Mouse (Mus musculus): ENCODE data around the gene Lig4. TPM values are rescaled to one million over a fixed set of nuclear protein-coding genes. Genes with fewer than 3 reads are reported as not detected.

Gene Lig4
- polyA plus RNA-seq (2015; fragmentation: Nextera tagmentation; extraction: Ambion mirVana), result 5.0 and 5.8 TPM in 2 replicates

DNA sequence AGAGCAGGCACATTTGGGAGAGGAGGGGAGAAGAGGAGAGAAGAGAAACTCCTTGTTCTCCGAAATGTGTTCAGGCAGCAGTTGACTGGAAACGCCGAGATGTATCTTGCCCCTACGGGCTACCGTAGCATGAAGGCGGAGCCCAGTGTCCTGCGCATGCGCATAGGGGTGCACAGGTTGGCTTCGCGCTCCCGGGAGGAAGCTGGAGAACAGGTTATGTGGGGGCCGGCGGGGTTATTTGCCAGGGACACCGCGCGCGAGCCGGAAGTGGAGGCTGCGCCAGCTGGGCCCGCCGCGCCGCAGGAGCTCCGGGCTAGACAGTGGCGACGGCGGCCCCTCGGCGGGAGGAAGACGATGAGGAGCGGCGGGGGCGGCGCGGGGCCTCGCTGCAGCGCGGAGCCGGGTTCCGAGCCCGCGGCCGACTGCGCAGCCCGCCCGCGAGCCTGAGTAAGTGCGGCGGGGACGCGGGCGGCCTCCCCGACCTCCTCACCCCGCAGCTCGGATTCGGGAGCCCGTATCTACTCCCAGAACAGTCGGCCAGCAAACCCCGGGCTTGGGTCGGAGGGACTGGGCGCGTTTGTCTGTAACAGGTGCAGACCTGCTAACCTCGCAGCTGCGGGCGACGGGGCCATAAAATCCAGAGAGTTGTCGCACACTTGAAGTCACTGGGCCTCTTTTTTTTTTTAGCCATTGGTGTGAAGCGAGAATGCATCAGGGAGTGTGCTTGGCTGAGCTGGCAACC, at the start of gene Lig4, which contains the start of gene Abhd13:
Gene Lig4, minus strand, starts transcription at position 114 of the 742 bp plus-strand sequence.
Gene Abhd13, plus strand, starts transcription at position 135 of the 742 bp plus-strand sequence.
- ATAC-seq (ENCODE audit: low FRiP score, low TSS enrichment), result peak; percentile 71
- H3K36me3 ChIP-seq (ENCODE audit: insufficient read depth, low read length), result peaks cover 9% of the 10 kb centered on the region
- H3K27me3 ChIP-seq (ENCODE audit: insufficient read depth, low read length), result no peaks in the 10 kb centered on the region
- H3K9me3 ChIP-seq (ENCODE audit: low read length), result no peaks in the 10 kb centered on the region
- under 1% methylated on average over 68 of the region's 68 CpGs for WGBS
- peak within 1 kb of the TSS; percentile 85 for H3K9ac ChIP-seq (replicated peaks; ENCODE audit: low read length)
- peak within 1 kb of the TSS; percentile 67 for H3K4me2 ChIP-seq (replicated peaks; ENCODE audit: low read depth, low read length)
- H3K27ac ChIP-seq (ENCODE audit: low read length), result peak within 1 kb of the TSS; percentile 84
- H3K4me3 ChIP-seq (ENCODE audit: low read length), result peak within 1 kb of the TSS; percentile 92
- H3K4me1 ChIP-seq (ENCODE audit: insufficient read depth, low read length), result peaks cover 27% of the 10 kb centered on the region

GRCm38 (mm10) chr8:10017231-10017630, 39.7 kb upstream of the Lig4 start:
- no peaks in the 10 kb centered on the region for H3K36me3 ChIP-seq (ENCODE audit: insufficient read depth, low read length)
- no peaks in the 10 kb centered on the region for H3K9me3 ChIP-seq (ENCODE audit: low read length)
- ATAC-seq (ENCODE audit: low FRiP score, low TSS enrichment), result no peak
- H3K4me2 ChIP-seq (replicated peaks; ENCODE audit: low read depth, low read length), result no peak overlapping the region
- no peaks in the 10 kb centered on the region for H3K27me3 ChIP-seq (ENCODE audit: insufficient read depth, low read length)
- H3K4me3 ChIP-seq (ENCODE audit: low read length), result no peak overlapping the region
- 81% methylated on average over 3 of the region's 3 CpGs for WGBS
- 0 out of 2 replicates have a peak, but pooled peaks cover under 1% of the 10 kb centered on the region for H3K4me1 ChIP-seq (ENCODE audit: insufficient read depth, low read length)
- H3K27ac ChIP-seq (ENCODE audit: low read length), result no peak overlapping the region
- H3K9ac ChIP-seq (replicated peaks; ENCODE audit: low read length), result no peak overlapping the region

GRCm38 (mm10) chr8:10016252-10016651, 38.8 kb upstream of the Lig4 start:
- Histone ChIP-seq H3K36me3 (ENCODE audit: insufficient read depth, low read length) (no peaks in the 10 kb centered on the region), H3K27ac (ENCODE audit: low read length) (no peak overlapping the region), H3K4me3 (ENCODE audit: low read length) (no peak overlapping the region), H3K4me2 (replicated peaks; ENCODE audit: low read depth, low read length) (no peak overlapping the region), H3K9me3 (ENCODE audit: low read length) (no peaks in the 10 kb centered on the region), H3K4me1 (ENCODE audit: insufficient read depth, low read length) (no peaks in the 10 kb centered on the region), H3K9ac (replicated peaks; ENCODE audit: low read length) (no peak overlapping the region), H3K27me3 (ENCODE audit: insufficient read depth, low read length) (no peaks in the 10 kb centered on the region)
- 83% methylated on average over 1 of the region's 1 CpGs for WGBS
- no peak for ATAC-seq (ENCODE audit: low FRiP score, low TSS enrichment)

DNA sequence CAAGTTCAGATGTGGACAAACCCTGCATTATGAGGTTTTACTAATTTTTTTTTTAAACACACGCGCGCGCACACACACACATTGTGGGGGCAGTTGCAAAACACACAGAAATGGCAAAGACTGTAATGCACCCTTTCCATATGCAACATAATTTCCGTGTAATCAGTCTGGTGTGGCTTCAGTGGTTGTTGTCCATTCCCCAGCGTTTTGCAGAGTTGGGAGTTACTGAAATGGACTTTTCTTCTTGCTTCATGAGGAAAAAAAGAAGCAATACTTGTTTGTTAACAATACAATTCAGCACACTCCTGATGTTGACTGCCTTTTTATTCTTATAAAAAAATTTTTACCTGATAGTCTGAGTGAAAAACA, 30.2 kb upstream of the Lig4 start:
- 40% methylated on average over 6 of the region's 6 CpGs for WGBS
- Histone ChIP-seq H3K9me3 (ENCODE audit: low read length) (no peaks in the 10 kb centered on the region), H3K4me2 (replicated peaks; ENCODE audit: low read depth, low read length) (peak overlapping the region; percentile 90), H3K4me1 (ENCODE audit: insufficient read depth, low read length) (peaks cover 22% of the 10 kb centered on the region), H3K9ac (replicated peaks; ENCODE audit: low read length) (peak overlapping the region; percentile 67), H3K27ac (ENCODE audit: low read length) (no peak overlapping the region; the same call in 1 of the 2 replicates), H3K36me3 (ENCODE audit: insufficient read depth, low read length) (no peaks in the 10 kb centered on the region), H3K4me3 (ENCODE audit: low read length) (peak overlapping the region; percentile 58), H3K27me3 (ENCODE audit: insufficient read depth, low read length) (no peaks in the 10 kb centered on the region)
- no peak for ATAC-seq (ENCODE audit: low FRiP score, low TSS enrichment)

GRCm38 (mm10) chr8:10006986-10007659, 29.6 kb upstream of the Lig4 start:
- peak; percentile 80 for ATAC-seq (ENCODE audit: low FRiP score, low TSS enrichment)
- H3K9me3 ChIP-seq (ENCODE audit: low read length), result no peaks in the 10 kb centered on the region
- peak overlapping the region; percentile 89 for H3K27ac ChIP-seq (ENCODE audit: low read length)
- peak overlapping the region; percentile 58 for H3K4me3 ChIP-seq (ENCODE audit: low read length)
- peaks cover 22% of the 10 kb centered on the region for H3K4me1 ChIP-seq (ENCODE audit: insufficient read depth, low read length)
- no peaks in the 10 kb centered on the region for H3K36me3 ChIP-seq (ENCODE audit: insufficient read depth, low read length)
- H3K9ac ChIP-seq (replicated peaks; ENCODE audit: low read length), result peak overlapping the region; percentile 67
- peak overlapping the region; percentile 90 for H3K4me2 ChIP-seq (replicated peaks; ENCODE audit: low read depth, low read length)
- WGBS, result 3% methylated on average over 29 of the region's 29 CpGs
- no peaks in the 10 kb centered on the region for H3K27me3 ChIP-seq (ENCODE audit: insufficient read depth, low read length)

DNA sequence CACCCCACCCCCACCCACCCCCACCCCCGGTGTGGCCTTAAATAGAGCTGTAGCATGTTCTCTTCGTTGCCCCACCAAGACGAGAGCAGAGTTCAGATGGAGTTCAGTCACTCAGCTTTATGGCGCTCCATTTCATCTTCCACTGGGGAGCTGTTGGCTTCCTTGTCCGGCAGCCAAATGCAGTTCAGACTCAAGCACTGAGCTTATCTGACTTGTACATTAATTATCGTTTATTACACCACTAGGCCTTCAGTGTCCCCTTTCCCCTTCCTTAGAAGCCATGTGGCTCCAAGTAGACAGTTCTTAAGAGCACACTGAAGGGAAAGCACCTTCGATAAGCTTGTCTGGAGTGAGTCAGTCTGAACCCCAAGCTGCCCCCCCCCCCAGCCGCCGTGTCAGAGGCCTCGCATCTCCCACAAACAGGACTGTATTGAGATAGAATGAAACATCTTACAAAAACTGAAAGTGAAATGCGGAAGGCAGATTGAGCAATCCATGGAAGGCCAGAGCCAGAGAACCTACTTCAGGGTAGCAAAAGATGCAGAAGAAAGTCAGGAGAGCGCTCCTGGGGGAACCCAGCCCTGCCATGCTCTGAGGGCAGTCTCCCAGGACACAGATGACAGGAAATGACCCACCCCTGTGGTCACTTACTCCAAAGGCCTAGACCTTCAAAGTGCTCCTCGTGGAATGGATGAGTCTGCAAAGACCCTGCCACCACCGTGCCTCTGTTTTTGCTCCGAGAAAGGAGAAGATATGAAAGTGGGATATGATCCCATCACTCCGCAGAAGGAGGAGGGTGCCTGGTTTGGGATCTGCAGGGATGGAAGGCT, 28.9 kb upstream of the Lig4 start, which contains the start of gene Tnfsf13b:
Gene Tnfsf13b, plus strand, starts transcription at position 312 of the 830 bp plus-strand sequence.
- H3K9me3 ChIP-seq (ENCODE audit: low read length), result no peaks in the 10 kb centered on the region
- peak within 1 kb of the TSS; percentile 58 for H3K4me3 ChIP-seq (ENCODE audit: low read length)
- H3K36me3 ChIP-seq (ENCODE audit: insufficient read depth, low read length), result no peaks in the 10 kb centered on the region
- H3K4me1 ChIP-seq (ENCODE audit: insufficient read depth, low read length), result peaks cover 22% of the 10 kb centered on the region
- H3K27ac ChIP-seq (ENCODE audit: low read length), result peak within 1 kb of the TSS; percentile 89
- ATAC-seq (ENCODE audit: low FRiP score, low TSS enrichment), result peak; percentile 91
- H3K4me2 ChIP-seq (replicated peaks; ENCODE audit: low read depth, low read length), result peak within 1 kb of the TSS; percentile 90
- H3K9ac ChIP-seq (replicated peaks; ENCODE audit: low read length), result peak within 1 kb of the TSS; percentile 67
- WGBS, result 47% methylated on average over 16 of the region's 16 CpGs
- H3K27me3 ChIP-seq (ENCODE audit: insufficient read depth, low read length), result no peaks in the 10 kb centered on the region

- Histone ChIP-seq H3K27ac (ENCODE audit: low read length) (no peak overlapping the region), H3K9ac (replicated peaks; ENCODE audit: low read length) (no peak overlapping the region), H3K4me2 (replicated peaks; ENCODE audit: low read depth, low read length) (no peak overlapping the region), H3K9me3 (ENCODE audit: low read length) (no peaks in the 10 kb centered on the region), H3K27me3 (ENCODE audit: insufficient read depth, low read length) (no peaks in the 10 kb centered on the region), H3K36me3 (ENCODE audit: insufficient read depth, low read length) (no peaks in the 10 kb centered on the region), H3K4me1 (ENCODE audit: insufficient read depth, low read length) (peaks cover 22% of the 10 kb centered on the region), H3K4me3 (ENCODE audit: low read length) (no peak overlapping the region)
- no peak for ATAC-seq (ENCODE audit: low FRiP score, low TSS enrichment)
- WGBS, result 84% methylated on average over 7 of the region's 7 CpGs
Measured at GRCm38 (mm10) chr8:10004115-10004514, 26.6 kb upstream of the Lig4 start.

DNA sequence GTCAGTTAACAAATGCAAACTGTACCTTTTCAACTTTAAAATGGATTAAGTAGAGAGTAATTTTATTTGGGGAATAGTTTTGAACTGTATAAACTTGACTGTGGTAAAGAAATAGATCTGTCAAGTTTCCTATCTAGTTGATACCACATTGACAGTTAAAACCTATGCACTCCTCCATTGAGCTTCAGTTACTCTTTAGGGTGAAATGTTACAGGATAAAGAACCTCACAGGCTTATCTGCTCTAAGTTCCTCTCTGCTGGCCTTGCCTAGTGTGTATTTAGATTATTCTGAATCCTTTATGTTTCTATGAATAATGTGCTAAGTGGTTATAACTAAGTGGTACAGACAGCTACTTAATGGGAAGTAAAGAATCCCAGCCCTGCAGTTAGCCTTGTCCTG, 2.7 kb upstream of the Lig4 start:
- peaks cover 6% of the 10 kb centered on the region; the same call in 1 of the 2 replicates for H3K36me3 ChIP-seq (ENCODE audit: insufficient read depth, low read length)
- no peak overlapping the region for H3K4me2 ChIP-seq (replicated peaks; ENCODE audit: low read depth, low read length)
- ATAC-seq (ENCODE audit: low FRiP score, low TSS enrichment), result no peak
- no peak overlapping the region for H3K4me3 ChIP-seq (ENCODE audit: low read length)
- H3K27me3 ChIP-seq (ENCODE audit: insufficient read depth, low read length), result no peaks in the 10 kb centered on the region
- H3K27ac ChIP-seq (ENCODE audit: low read length), result no peak overlapping the region
- H3K4me1 ChIP-seq (ENCODE audit: insufficient read depth, low read length), result peaks cover 24% of the 10 kb centered on the region
- no peak overlapping the region for H3K9ac ChIP-seq (replicated peaks; ENCODE audit: low read length)
- no peaks in the 10 kb centered on the region for H3K9me3 ChIP-seq (ENCODE audit: low read length)

- peaks cover 6% of the 10 kb centered on the region; the same call in 1 of the 2 replicates for H3K36me3 ChIP-seq (ENCODE audit: insufficient read depth, low read length)
- H3K9ac ChIP-seq (replicated peaks; ENCODE audit: low read length), result no peak overlapping the region
- H3K27ac ChIP-seq (ENCODE audit: low read length), result no peak overlapping the region
- no peaks in the 10 kb centered on the region for H3K27me3 ChIP-seq (ENCODE audit: insufficient read depth, low read length)
- H3K9me3 ChIP-seq (ENCODE audit: low read length), result no peaks in the 10 kb centered on the region
- no peak for ATAC-seq (ENCODE audit: low FRiP score, low TSS enrichment)
- peaks cover 27% of the 10 kb centered on the region for H3K4me1 ChIP-seq (ENCODE audit: insufficient read depth, low read length)
- 56% methylated on average over 1 of the region's 1 CpGs for WGBS
- no peak overlapping the region for H3K4me3 ChIP-seq (ENCODE audit: low read length)
- H3K4me2 ChIP-seq (replicated peaks; ENCODE audit: low read depth, low read length), result no peak overlapping the region
Measured at GRCm38 (mm10) chr8:9979746-9980145, 2.3 kb upstream of the Lig4 start.
